Mouse (Mus musculus): Measurements from ENCODE around the gene Dennd4a.

The Dennd4a gene

GRCm38 (mm10) chr9:64907441-64907840 lies 96.3 kb downstream of the Dennd4a start:
- in situ Hi-C loops (cut with MboI, MseI): no loop called here

- in situ Hi-C loops (cut with MboI, MseI): no loop called here
Measured at GRCm38 (mm10) chr9:64913406-64913805, 102.3 kb downstream of the Dennd4a start.

- in situ Hi-C loops (cut with MboI, MseI): no loop called here
Measured at GRCm38 (mm10) chr9:64913973-64914372, 102.8 kb downstream of the Dennd4a start.

GRCm38 (mm10) chr9:64914629-64915028 lies 103.5 kb downstream of the Dennd4a start:
- in situ Hi-C loops (cut with MboI, MseI): no loop called here

- in situ Hi-C loops (cut with MboI, MseI): no loop called here
Measured at GRCm38 (mm10) chr9:64918560-64918959, 107.4 kb downstream of the Dennd4a start.

GRCm38 (mm10) chr9:64925771-64926170 lies 114.6 kb downstream of the Dennd4a start:
- in situ Hi-C loops (cut with MboI, MseI): loop anchor here (25.0 kb wide), 1 partner anchor 588 kb away; the partner anchor contains the start of gene Dis3l

GRCm38 (mm10) chr9:64926201-64926991 lies 115.3 kb downstream of the Dennd4a start:
- in situ Hi-C loops (cut with MboI, MseI): loop anchor here (25.0 kb wide), 1 partner anchor 589 kb away; the partner anchor contains the start of gene Dis3l

- in situ Hi-C loops (cut with MboI, MseI): loop anchor here (25.0 kb wide), 1 partner anchor 593 kb away; the partner anchor contains the start of gene Dis3l
Measured at GRCm38 (mm10) chr9:64930256-64930655, 119.1 kb downstream of the Dennd4a start.

- in situ Hi-C loops (cut with MboI, MseI): loop anchor here (25.0 kb wide), 1 partner anchor 595 kb away; the partner anchor contains the start of gene Dis3l
Measured at GRCm38 (mm10) chr9:64931751-64932610, 120.8 kb downstream of the Dennd4a start.

GRCm38 (mm10) chr9:64934015-64934754 lies 123.0 kb downstream of the Dennd4a start:
- in situ Hi-C loops (cut with MboI, MseI): loop anchor here (25.0 kb wide), 1 partner anchor 597 kb away; the partner anchor contains the start of gene Dis3l

GRCm38 (mm10) chr9:64936508-64936907 lies 125.4 kb downstream of the Dennd4a start:
- in situ Hi-C loops (cut with MboI, MseI): loop anchor here (25.0 kb wide), 1 partner anchor 599 kb away; the partner anchor contains the start of gene Dis3l

GRCm38 (mm10) chr9:64937491-64937890 lies 126.4 kb downstream of the Dennd4a start:
- in situ Hi-C loops (cut with MboI, MseI): loop anchor here (25.0 kb wide), 1 partner anchor 600 kb away; the partner anchor contains the start of gene Dis3l

GRCm38 (mm10) chr9:64938535-64938934 lies 127.4 kb downstream of the Dennd4a start:
- in situ Hi-C loops (cut with MboI, MseI): loop anchor here (25.0 kb wide), 1 partner anchor 601 kb away; the partner anchor contains the start of gene Dis3l

- in situ Hi-C loops (cut with MboI, MseI): loop anchor here (25.0 kb wide), 1 partner anchor 602 kb away; the partner anchor contains the start of gene Dis3l
Measured at GRCm38 (mm10) chr9:64939281-64939680, 128.1 kb downstream of the Dennd4a start.

- in situ Hi-C loops (cut with MboI, MseI): loop anchor here (25.0 kb wide), 1 partner anchor 602 kb away; the partner anchor contains the start of gene Dis3l
Measured at GRCm38 (mm10) chr9:64939790-64940189, 128.7 kb downstream of the Dennd4a start.

- in situ Hi-C loops (cut with MboI, MseI): loop anchor here (25.0 kb wide), 1 partner anchor 604 kb away; the partner anchor contains the start of gene Dis3l
Measured at GRCm38 (mm10) chr9:64940731-64941346, 129.7 kb downstream of the Dennd4a start.

- in situ Hi-C loops (cut with MboI, MseI): loop anchor here (25.0 kb wide), 1 partner anchor 604 kb away; the partner anchor contains the start of gene Dis3l
Measured at GRCm38 (mm10) chr9:64941650-64942049, 130.5 kb downstream of the Dennd4a start.

- in situ Hi-C loops (cut with MboI, MseI): loop anchor here (25.0 kb wide), 1 partner anchor 607 kb away; the partner anchor contains the start of gene Dis3l
Measured at GRCm38 (mm10) chr9:64943997-64944396, 132.9 kb downstream of the Dennd4a start.

GRCm38 (mm10) chr9:64947483-64948095 lies 136.4 kb downstream of the Dennd4a start:
- in situ Hi-C loops (cut with MboI, MseI): loop anchor here (25.0 kb wide), 1 partner anchor 610 kb away; the partner anchor contains the start of gene Dis3l

Data from T-helper 1 cell (primary cell).